Mouse (Mus musculus): ENCODE measurements at regions not wholly inside any gene's neighbourhood (a gene's known extent, or its start where the extent isn't known, plus 50 kb on each side); places are given as distances from the start of the nearest gene placed in this dataset.

- peak; percentile 2 for DNase-seq
Measured at GRCm38 (mm10) chr12:25891391-25892167, 523.5 kb downstream of the Rnf144a start.

- peak; percentile 26 for DNase-seq
Measured at GRCm38 (mm10) chr12:25890722-25891121, 524.3 kb downstream of the Rnf144a start.

GRCm38 (mm10) chr12:25883771-25884171, 531.3 kb downstream of the Rnf144a start:
- DNase-seq: no peak

GRCm38 (mm10) chr12:25871816-25872215, 543.2 kb downstream of the Rnf144a start:
- no peak for DNase-seq

- no peak for DNase-seq
Measured at GRCm38 (mm10) chr12:25871001-25871461, 544.0 kb downstream of the Rnf144a start.

- DNase-seq: no peak
Measured at GRCm38 (mm10) chr12:25869846-25870245, 545.2 kb downstream of the Rnf144a start.

GRCm38 (mm10) chr12:25865063-25865462, 550.0 kb downstream of the Rnf144a start:
- DNase-seq: no peak

GRCm38 (mm10) chr12:25864113-25864852, 550.8 kb downstream of the Rnf144a start:
- peak; percentile 71 for DNase-seq

- no peak for DNase-seq
Measured at GRCm38 (mm10) chr12:25861100-25861499, 554.0 kb downstream of the Rnf144a start.

- DNase-seq: no peak
Measured at GRCm38 (mm10) chr12:25858397-25858796, 556.7 kb downstream of the Rnf144a start.

- no peak for DNase-seq
Measured at GRCm38 (mm10) chr12:25830057-25830456, 585.0 kb downstream of the Rnf144a start.

GRCm38 (mm10) chr12:25827961-25828360, 587.1 kb downstream of the Rnf144a start:
- DNase-seq: no peak

GRCm38 (mm10) chr12:25826928-25827327, 588.1 kb downstream of the Rnf144a start:
- DNase-seq: no peak

- no peak for DNase-seq
Measured at GRCm38 (mm10) chr12:25826451-25826850, 588.6 kb downstream of the Rnf144a start.

- DNase-seq: no peak
Measured at GRCm38 (mm10) chr12:25816248-25816647, 598.8 kb downstream of the Rnf144a start.

GRCm38 (mm10) chr12:25795092-25795491, 620.0 kb downstream of the Rnf144a start:
- DNase-seq: no peak

- DNase-seq: no peak
Measured at GRCm38 (mm10) chr12:25794571-25794970, 620.5 kb downstream of the Rnf144a start.

GRCm38 (mm10) chr12:25792571-25793075, 622.4 kb downstream of the Rnf144a start:
- no peak for DNase-seq

GRCm38 (mm10) chr12:25790956-25791355, 624.1 kb downstream of the Rnf144a start:
- DNase-seq: no peak

GRCm38 (mm10) chr12:25785646-25786606, 629.1 kb downstream of the Rnf144a start:
- DNase-seq: no peak

- no peak for DNase-seq
Measured at GRCm38 (mm10) chr12:25784401-25784800, 630.7 kb downstream of the Rnf144a start.

- peak; percentile 16 for DNase-seq
Measured at GRCm38 (mm10) chr12:25782972-25783717, 631.9 kb downstream of the Rnf144a start.

All from thymus, postnatal 25 days (tissue).